In the genomic region with DNA sequence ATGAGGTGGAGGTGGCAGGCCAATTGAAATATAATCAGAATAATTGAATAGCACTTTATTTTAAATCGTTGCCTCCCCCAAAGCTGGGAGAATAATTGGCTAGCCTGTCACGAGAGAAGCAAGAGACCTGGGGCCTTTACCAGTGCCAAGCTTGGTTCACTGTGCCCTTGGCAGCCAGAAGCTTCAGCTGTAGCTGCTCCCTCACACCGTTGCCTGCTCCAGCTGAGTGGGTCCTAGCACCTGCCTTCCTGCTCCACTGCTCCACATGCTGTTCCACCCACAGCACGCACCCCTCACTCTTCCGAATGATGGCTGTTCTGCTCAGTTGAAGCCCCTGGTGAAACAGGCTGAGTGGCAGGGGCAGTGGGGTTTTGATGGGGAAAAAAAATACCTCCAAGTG, we compare ENCODE assay signal across 26 mouse cellular contexts. TPM values are rescaled to one million over a fixed set of nuclear protein-coding genes. Genes with fewer than 3 reads are reported as not detected.
A peak's percentile ranks its signal among the peaks of the same experiment; 100 is the strongest.
DNase-seq lines count a peak whose midpoint lies in the region; ATAC-seq and TF ChIP-seq lines count a peak whose summit lies in the region.
"Had no signal": no experiment of that assay in that cellular context is flagged by ENCODE, and none has a peak within 500 bp of the region (broad histone marks: within the 10 kb centered on the region; RNA-seq: fewer than 3 reads in every experiment).

No protein-coding gene starts in this region.

- no peak overlapping the region for H3K27ac ChIP-seq in cerebellum, adult 2 months (ENCODE audit: insufficient read depth, low read length)
- H3K27ac ChIP-seq in forebrain, postnatal 0 days (ENCODE audit: low read depth, low read length), result no peak overlapping the region
- no peak overlapping the region for H3K27ac ChIP-seq in forebrain, embryonic 10.5 days
- no peak overlapping the region for H3K27ac ChIP-seq in kidney, embryonic 15.5 days
- H3K27ac ChIP-seq in neural tube, embryonic 14.5 days (ENCODE audit: low read depth, low read length), result peak overlapping the region; percentile 10; the same call in 1 of the 2 replicates
- H3K27ac ChIP-seq: heart, embryonic 13.5 days; liver, embryonic 14.5 days; macrophage had no signal

- 25% methylated on average over 5 of the region's 5 CpGs for WGBS in cerebellum, adult 2 months
- WGBS in forebrain, postnatal 0 days, result 36% methylated on average over 5 of the region's 5 CpGs
- WGBS in forebrain, embryonic 10.5 days, result 81% methylated on average over 5 of the region's 5 CpGs
- 56% methylated on average over 5 of the region's 5 CpGs for WGBS in kidney, embryonic 15.5 days
- 71% methylated on average over 5 of the region's 5 CpGs for WGBS in neural tube, embryonic 14.5 days

- no peak for TF ChIP-seq POLR2A in cerebellum, adult 2 months (IDR thresholded peaks at IDR 0.05; ENCODE audit: borderline replicate concordance, insufficient read depth, low read length)

- ATAC-seq in cerebellum, adult (ENCODE audit: insufficient number of reproducible peaks, low FRiP score, low TSS enrichment), result no peak
- ATAC-seq in forebrain, postnatal 0 days, result peak; percentile 58; the same call in 1 of the 2 replicates
- no peak for ATAC-seq in kidney, embryonic 15.5 days (replicated peaks; ENCODE audit: low FRiP score)
- ATAC-seq in neural tube, embryonic 14.5 days (ENCODE audit: low read depth), result no peak
- ATAC-seq in megakaryocyte, adult 5-6 weeks (ENCODE audit: poor library complexity, severe bottlenecking), result no peak
- ATAC-seq: activated CD4-positive, CD25-positive, alpha-beta regulatory T cell, adult 4 months; intestine, postnatal 0 days had no signal

- no peaks in the 10 kb centered on the region for H3K36me3 ChIP-seq in forebrain, postnatal 0 days (ENCODE audit: insufficient read depth)
- H3K36me3 ChIP-seq in forebrain, embryonic 10.5 days (replicated peaks), result no peaks in the 10 kb centered on the region
- H3K36me3 ChIP-seq in kidney, embryonic 15.5 days, result no peaks in the 10 kb centered on the region
- no peaks in the 10 kb centered on the region for H3K36me3 ChIP-seq in neural tube, embryonic 14.5 days (ENCODE audit: control insufficient read depth, insufficient read depth, low read length)
- H3K36me3 ChIP-seq: heart, embryonic 13.5 days; hindbrain, embryonic 12.5 days had no signal

- peak; percentile 44 to 51 for DNase-seq in cerebellum, adult 2 months
- no peak for DNase-seq in forebrain, postnatal 0 days
- DNase-seq in forebrain, embryonic 10.5 days (ENCODE audit: extremely low spot score, low spot score), result no peak
- peak; percentile 29 to 51 for DNase-seq in kidney, postnatal 4 days
- DNase-seq: cerebellum, adult 11 months; cerebellum, postnatal 36 days; gastrocnemius, postnatal 25 days; heart, postnatal 14 days; kidney, adult 9 months; kidney, postnatal 14 days; liver; lung, adult 2 months; lung, postnatal 10 days; right cerebral cortex, adult 18-20 months; spleen, adult 18-20 months; thymus, postnatal 14 days had no signal

- no peak overlapping the region for H3K9ac ChIP-seq in forebrain, postnatal 0 days
- H3K9ac ChIP-seq in kidney, embryonic 15.5 days, result no peak overlapping the region
- H3K9ac ChIP-seq in neural tube, embryonic 14.5 days (replicated peaks; ENCODE audit: low read depth, low read length), result peak overlapping the region; percentile 21; the same call in 1 of the 2 replicates
- H3K9ac ChIP-seq: heart, embryonic 13.5 days; hindbrain, embryonic 12.5 days; liver, embryonic 14.5 days had no signal

- peaks cover 46% of the 10 kb centered on the region for H3K4me1 ChIP-seq in cerebellum, adult 2 months (ENCODE audit: control insufficient read depth, insufficient read depth, low read length)
- H3K4me1 ChIP-seq in forebrain, postnatal 0 days (ENCODE audit: insufficient read depth), result peaks cover 18% of the 10 kb centered on the region
- H3K4me1 ChIP-seq in forebrain, embryonic 10.5 days, result peaks cover 37% of the 10 kb centered on the region
- no peaks in the 10 kb centered on the region for H3K4me1 ChIP-seq in kidney, embryonic 15.5 days
- H3K4me1 ChIP-seq in neural tube, embryonic 14.5 days (ENCODE audit: control insufficient read depth, insufficient read depth, low read length), result peaks cover 7% of the 10 kb centered on the region; the same call in 1 of the 2 replicates

- no peaks in the 10 kb centered on the region for H3K9me3 ChIP-seq in forebrain, postnatal 0 days (ENCODE audit: low read length)
- H3K9me3 ChIP-seq in forebrain, embryonic 10.5 days, result no peaks in the 10 kb centered on the region
- no peaks in the 10 kb centered on the region for H3K9me3 ChIP-seq in kidney, embryonic 15.5 days (replicated peaks)
- no peaks in the 10 kb centered on the region for H3K9me3 ChIP-seq in neural tube, embryonic 14.5 days (ENCODE audit: control insufficient read depth, low read length)
- H3K9me3 ChIP-seq: heart, embryonic 13.5 days; hindbrain, embryonic 12.5 days had no signal

- no peak overlapping the region for H3K4me2 ChIP-seq in forebrain, postnatal 0 days (ENCODE audit: low read depth)
- H3K4me2 ChIP-seq in kidney, embryonic 15.5 days, result no peak overlapping the region
- H3K4me2 ChIP-seq in neural tube, embryonic 14.5 days (ENCODE audit: low read depth, low read length), result no peak overlapping the region
- H3K4me2 ChIP-seq: heart, embryonic 13.5 days; hindbrain, embryonic 12.5 days had no signal

- H3K4me3 ChIP-seq in cerebellum, adult 2 months (replicated peaks; ENCODE audit: insufficient read depth, low read depth, low read length), result no peak overlapping the region
- no peak overlapping the region for H3K4me3 ChIP-seq in forebrain, postnatal 0 days (ENCODE audit: low read depth, low read length)
- H3K4me3 ChIP-seq in forebrain, embryonic 10.5 days, result no peak overlapping the region
- H3K4me3 ChIP-seq in kidney, embryonic 15.5 days (replicated peaks), result no peak overlapping the region
- H3K4me3 ChIP-seq in neural tube, embryonic 14.5 days (ENCODE audit: low read depth, low read length), result no peak overlapping the region
- H3K4me3 ChIP-seq: heart, embryonic 13.5 days; hindbrain, embryonic 12.5 days had no signal

- TF ChIP-seq CTCF in cerebellum, adult 2 months (IDR thresholded peaks at IDR 0.05; ENCODE audit: borderline replicate concordance, insufficient read depth, low read depth, low read length), result no peak
- no peak for TF ChIP-seq CTCF in forebrain, postnatal 0 days (IDR thresholded peaks at IDR 0.05; ENCODE audit: low read depth)

- H3K27me3 ChIP-seq in cerebellum, adult 2 months (ENCODE audit: control insufficient read depth, insufficient read depth, low read length), result no peaks in the 10 kb centered on the region
- no peaks in the 10 kb centered on the region for H3K27me3 ChIP-seq in forebrain, postnatal 0 days (ENCODE audit: insufficient read depth, low read length)
- peaks cover 10% of the 10 kb centered on the region; the same call in 1 of the 2 replicates for H3K27me3 ChIP-seq in forebrain, embryonic 10.5 days (ENCODE audit: poor library complexity, severe bottlenecking)
- H3K27me3 ChIP-seq in kidney, embryonic 15.5 days, result peaks cover 3% of the 10 kb centered on the region; the same call in 1 of the 2 replicates
- no peaks in the 10 kb centered on the region for H3K27me3 ChIP-seq in neural tube, embryonic 14.5 days (ENCODE audit: control insufficient read depth, insufficient read depth, low read length)

RNA-seq across cellular contexts. Expression of gene Cacna2d2, which starts 21.5 kb away (rescaled TPM):
- polyA plus RNA-seq in cerebellum, adult 2 months (2012; rRNA removed), result 130 and 148 TPM in 2 replicates
- 29.7 and 49.5 TPM in 2 replicates for total RNA-seq in forebrain, postnatal 0 days (2014; rRNA removed)
- 3.0 and 5.0 TPM in 2 replicates for polyA plus RNA-seq in forebrain, postnatal 0 days (2015; fragmentation: Nextera tagmentation; extraction: Ambion mirVana)
- polyA plus RNA-seq in forebrain, embryonic 10.5 days (2016; fragmentation: Nextera tagmentation; extraction: Ambion mirVana), result 1.0 and 1.2 TPM in 2 replicates
- polyA plus RNA-seq in kidney, embryonic 15.5 days (2015; fragmentation: Nextera tagmentation; extraction: Ambion mirVana), result 0.84 and 0.93 TPM in 2 replicates
- polyA plus RNA-seq in neural tube, embryonic 14.5 days (2014; fragmentation: Nextera tagmentation; extraction: Ambion mirVana), result 7.1 and 10.6 TPM in 2 replicates
- 0.04 and 0.11 TPM in 2 replicates for total RNA-seq in megakaryocyte, adult 5-6 weeks (2015)
- 0.07 and 0.12 TPM in 2 replicates for total RNA-seq in megakaryocyte, adult 5-6 weeks (2017)
- polyA plus RNA-seq: macrophage had no signal

Comparison
In these comparisons a context has a peak if more than half of its experiments do, and no peak if none do; other contexts are left out.
1. DNase-seq: peak in cerebellum, adult 2 months (2 of 2) and kidney, postnatal 4 days (2 of 2); none in forebrain, postnatal 0 days (single experiment) and forebrain, embryonic 10.5 days (single experiment).
2. RNA of gene Cacna2d2, which starts 21.5 kb away (polyA plus RNA-seq): 130 to 148 TPM in cerebellum, adult 2 months; 7.1 to 10.6 TPM in neural tube, embryonic 14.5 days, 3.0 to 5.0 TPM in forebrain, postnatal 0 days, 1.0 to 1.2 TPM in forebrain, embryonic 10.5 days and 0.84 to 0.93 TPM in kidney, embryonic 15.5 days; every median in the first group is over 10 times any median in the second.